Mouse (Mus musculus) stomach, postnatal 0 days (tissue): ENCODE measurements around the gene Alox12. TPM values are rescaled to one million over a fixed set of nuclear protein-coding genes. Genes with fewer than 3 reads are reported as not detected.
A peak's percentile ranks its signal among the peaks of the same experiment; 100 is the strongest.

Source experiments
- ATAC-seq: fragments of 200-750 bp; cut with Nextera tagmentation; 2 replicates; pipeline ENCODE4 v1.8.0; 2017; ENCODE audit not compliant: low FRiP score, low TSS enrichment
- DNase-seq: peaks from one replicate; pipeline ENCODE4 v3.0.0-alpha.2; 2016; ENCODE audit warnings: low spot score
- H3K27ac ChIP-seq: fragments of 300-500 bp; sonication (generic); replicated peaks from 2 replicates; pipeline ENCODE4 v1.5.1; 2014; ENCODE audit warnings: mild to moderate bottlenecking, control low read depth
- H3K27me3 ChIP-seq: fragments of 300-500 bp; sonication (generic); 2 replicates; pipeline ENCODE4 v1.6.1; 2014; ENCODE audit warnings: low read length; ENCODE audit not compliant: control insufficient read depth, insufficient read depth
- H3K36me3 ChIP-seq: fragments of 300-500 bp; sonication (generic); 2 replicates; pipeline ENCODE4 v1.6.1; 2014; ENCODE audit warnings: low read length, mixed read lengths; ENCODE audit not compliant: control insufficient read depth, insufficient read depth
- H3K4me1 ChIP-seq: fragments of 300-500 bp; sonication (generic); replicated peaks from 2 replicates; pipeline ENCODE4 v1.6.1; 2014; ENCODE audit warnings: antibody characterized with exemption; ENCODE audit not compliant: control insufficient read depth, insufficient read depth
- H3K4me2 ChIP-seq: fragments of 300-500 bp; sonication (generic); replicated peaks from 2 replicates; pipeline ENCODE4 v1.6.1; 2014; ENCODE audit warnings: low read depth, mild to moderate bottlenecking, control low read depth, moderate library complexity
- H3K4me3 ChIP-seq: fragments of 300-500 bp; sonication (generic); 2 replicates; pipeline ENCODE4 v1.5.1; 2014; ENCODE audit warnings: low read depth, low read length, control low read depth
- H3K9ac ChIP-seq: fragments of 300-500 bp; sonication (generic); 2 replicates; pipeline ENCODE4 v1.6.1; 2014; ENCODE audit warnings: mild to moderate bottlenecking, low read length, control low read depth, mixed read lengths
- H3K9me3 ChIP-seq: fragments of 300-500 bp; sonication (generic); 2 replicates; pipeline ENCODE4 v1.6.1; 2016; ENCODE audit warnings: low read length; ENCODE audit not compliant: control insufficient read depth
- CTCF ChIP-seq: IDR thresholded peaks from 2 replicates; pipeline ENCODE4 v1.5.1; 2016; ENCODE audit warnings: antibody characterized with exemption, low read depth, mild to moderate bottlenecking, moderate library complexity
- EP300 ChIP-seq: optimal IDR thresholded peaks from 2 replicates; pipeline ENCODE3; 2016; ENCODE audit warnings: antibody characterized with exemption
- WGBS: fragments of 180-500 bp; shearing (Covaris S2); extraction: QIAGEN DNeasy Blood & Tissue Kit; methylation state at CpG from one replicate; pipeline ENCODE4 v1.1.7; 2014; 5-methylcytosine and 5-hydroxymethylcytosine counted together
- polyA plus RNA-seq: library from polyadenylated mRNA; unstranded; fragments of >200 nt; fragmentation: Nextera tagmentation; extraction: Ambion mirVana; gene quantifications from 2 replicates; pipeline ENCODE4 v1.2.1, GENCODE M21; 2015

The Alox12 gene
- polyA plus RNA-seq, 1 experiment from 2014 or later = 13.8 TPM

- Histone ChIP-seq H3K27me3 (no peaks in the 10 kb centered on the region), H3K27ac (no peak overlapping the region), H3K9me3 (no peaks in the 10 kb centered on the region), H3K4me3 (no peak overlapping the region), H3K4me1 (no peaks in the 10 kb centered on the region), H3K36me3 (no peaks in the 10 kb centered on the region), H3K9ac (no peak overlapping the region), H3K4me2 (no peak overlapping the region)
- DNase-seq (no peak), ATAC-seq (peak; percentile 45; the same call in 1 of the 2 replicates)
- TF ChIP-seq EP300 (no peak), CTCF (no peak)
- 68% methylated on average over 5 of the region's 5 CpGs for WGBS
Measured at GRCm38 (mm10) chr11:70208778-70209388, 46.3 kb downstream of the Alox12 start.

DNA sequence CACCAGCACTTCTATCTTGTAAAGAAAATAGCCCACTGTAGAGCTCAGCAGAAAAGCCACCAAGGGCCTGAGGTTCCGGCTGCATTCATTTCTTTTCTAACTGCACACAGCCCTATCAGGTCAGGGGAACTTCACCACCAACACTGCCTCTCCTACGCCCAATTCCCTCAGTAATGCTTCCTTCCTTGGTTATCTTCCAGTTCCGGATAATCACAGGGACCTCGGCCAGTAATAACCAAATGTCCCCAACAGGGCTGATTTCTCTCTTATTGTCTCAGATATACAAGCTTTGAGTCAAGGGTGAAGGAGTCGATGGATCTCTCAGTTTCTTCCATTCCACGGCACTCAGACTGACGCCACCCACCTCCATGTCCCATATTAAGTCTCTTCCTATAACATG lies 47.9 kb downstream of the Alox12 start:
- no peak for DNase-seq
- no peak overlapping the region for H3K4me2 ChIP-seq
- 73% methylated on average over 7 of the region's 7 CpGs for WGBS

DNA sequence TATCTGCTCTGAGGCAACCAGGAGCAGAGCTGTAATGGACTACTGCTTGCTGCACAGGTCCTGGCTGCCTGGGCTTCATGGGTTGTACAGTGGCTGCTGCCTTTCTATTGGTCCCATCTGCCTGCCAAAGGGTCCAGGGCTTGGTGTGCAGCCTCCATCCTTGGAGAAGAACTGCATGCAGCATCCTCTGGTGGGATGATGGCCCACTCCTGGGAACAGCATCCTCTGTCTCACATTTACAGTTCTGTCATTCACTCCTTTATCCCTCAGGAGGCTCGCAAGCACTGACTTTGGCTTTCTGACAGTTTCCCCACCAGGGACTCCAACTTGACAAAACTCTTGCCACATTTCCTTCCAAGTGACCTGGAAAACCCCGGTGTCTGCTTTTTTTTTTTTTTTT lies 48.4 kb downstream of the Alox12 start:
- Histone ChIP-seq H3K36me3 (no peaks in the 10 kb centered on the region), H3K27ac (no peak overlapping the region), H3K4me1 (no peaks in the 10 kb centered on the region), H3K4me3 (no peak overlapping the region), H3K9me3 (no peaks in the 10 kb centered on the region), H3K4me2 (no peak overlapping the region), H3K9ac (no peak overlapping the region), H3K27me3 (no peaks in the 10 kb centered on the region)
- ATAC-seq (no peak), DNase-seq (no peak)
- TF ChIP-seq CTCF = no peak
- no peak for TF ChIP-seq EP300
- WGBS = 77% methylated on average over 2 of the region's 2 CpGs

More for the DNA sequence above, 47.9 kb downstream of the Alox12 start:
- no peak overlapping the region for H3K4me3 ChIP-seq
- H3K9ac ChIP-seq = no peak overlapping the region
- no peak overlapping the region for H3K27ac ChIP-seq
- no peaks in the 10 kb centered on the region for H3K27me3 ChIP-seq
- TF ChIP-seq CTCF = no peak
- no peak for TF ChIP-seq EP300
- no peaks in the 10 kb centered on the region for H3K4me1 ChIP-seq
- H3K36me3 ChIP-seq = no peaks in the 10 kb centered on the region
- no peaks in the 10 kb centered on the region for H3K9me3 ChIP-seq
- ATAC-seq = no peak

GRCm38 (mm10) chr11:70201691-70202090 lies 53.5 kb downstream of the Alox12 start:
- TF ChIP-seq CTCF = peak; percentile 93
- no peak for TF ChIP-seq EP300
- Histone ChIP-seq H3K27me3 (no peaks in the 10 kb centered on the region), H3K36me3 (no peaks in the 10 kb centered on the region), H3K9me3 (no peaks in the 10 kb centered on the region), H3K4me2 (no peak overlapping the region), H3K27ac (no peak overlapping the region), H3K9ac (no peak overlapping the region), H3K4me3 (no peak overlapping the region), H3K4me1 (no peaks in the 10 kb centered on the region)
- peak; percentile 70; the same call in 1 of the 2 replicates for ATAC-seq
- peak; percentile 87 for DNase-seq
- 34% methylated on average over 5 of the region's 5 CpGs for WGBS

DNA sequence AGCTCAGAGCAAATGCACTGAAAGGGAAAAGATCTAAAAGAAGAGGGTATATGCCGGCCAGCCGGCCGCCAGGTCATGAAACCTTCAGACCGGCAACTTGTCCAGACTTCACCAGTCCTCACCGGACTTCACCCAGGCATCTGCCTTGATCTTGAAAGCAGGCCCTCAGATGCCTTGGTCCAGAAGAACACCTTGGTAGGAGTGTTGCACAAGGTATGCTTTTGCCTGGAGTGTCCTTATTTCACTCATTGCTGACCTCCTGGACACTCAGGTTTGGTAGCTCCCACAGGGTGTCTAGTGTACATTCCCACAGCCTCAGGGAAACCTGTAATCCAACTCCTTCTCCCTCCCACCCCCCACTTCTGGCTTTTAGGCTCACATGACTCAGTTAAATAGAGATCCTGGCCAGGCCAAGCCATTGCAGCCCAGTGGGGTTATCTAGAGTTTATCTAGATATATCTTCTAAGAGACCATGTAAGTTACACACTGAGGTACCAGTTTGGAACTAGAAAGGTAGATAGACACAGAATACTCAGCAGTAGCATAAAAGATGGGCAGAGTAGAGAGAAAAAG lies 55.0 kb downstream of the Alox12 start:
- peak overlapping the region; percentile 50 for H3K27ac ChIP-seq
- no peak overlapping the region for H3K9ac ChIP-seq
- no peak for DNase-seq
- H3K4me3 ChIP-seq = no peak overlapping the region
- H3K9me3 ChIP-seq = no peaks in the 10 kb centered on the region
- no peak for TF ChIP-seq CTCF
- TF ChIP-seq EP300 = no peak
- no peak for ATAC-seq
- WGBS = 87% methylated on average over 5 of the region's 5 CpGs
- H3K4me2 ChIP-seq = no peak overlapping the region
- H3K4me1 ChIP-seq = no peaks in the 10 kb centered on the region
- no peaks in the 10 kb centered on the region for H3K27me3 ChIP-seq
- no peaks in the 10 kb centered on the region for H3K36me3 ChIP-seq

GRCm38 (mm10) chr11:70199107-70199506 lies 56.0 kb downstream of the Alox12 start:
- DNase-seq = no peak
- H3K27me3 ChIP-seq = no peaks in the 10 kb centered on the region
- no peak for ATAC-seq
- no peaks in the 10 kb centered on the region for H3K4me1 ChIP-seq
- 0 out of 2 replicates have a peak overlapping the region, but pooled peaks have one; percentile 8 for H3K27ac ChIP-seq
- 73% methylated on average over 8 of the region's 8 CpGs for WGBS
- H3K36me3 ChIP-seq = no peaks in the 10 kb centered on the region
- H3K4me2 ChIP-seq = no peak overlapping the region
- no peak overlapping the region; the same call in 1 of the 2 replicates for H3K9ac ChIP-seq
- H3K4me3 ChIP-seq = no peak overlapping the region
- no peak for TF ChIP-seq EP300
- TF ChIP-seq CTCF = no peak
- H3K9me3 ChIP-seq = no peaks in the 10 kb centered on the region
